Mouse (Mus musculus) small intestine, adult 2 months (tissue): Measurements from ENCODE around the gene Becn1.

Source experiments
- CTCF ChIP-seq: fragments of 200-500 bp; IDR thresholded peaks from 2 replicates; pipeline ENCODE4 v1.5.1; 2012; ENCODE audit warnings: low read depth, mild to moderate bottlenecking, control low read depth, inconsistent platforms, low read length, moderate library complexity, mixed read lengths; ENCODE audit not compliant: insufficient replicate concordance, insufficient read length; ENCODE audit errors: extremely low read depth
- POLR2A ChIP-seq: fragments of 200-500 bp; IDR thresholded peaks from 2 replicates; pipeline ENCODE4 v1.6.1; 2012; ENCODE audit warnings: low read depth, mild to moderate bottlenecking, control low read depth, inconsistent platforms, low read length, moderate library complexity

GRCm38 (mm10) chr11:101295191-101295590 lies 6.9 kb downstream of the Becn1 start:
- TF ChIP-seq CTCF (no peak), POLR2A (no peak)
